Mouse (Mus musculus) MEL (cell line): ENCODE results near the gene Prdx2.

Source experiments
- CTCF ChIP-seq, 3 experiments: IDR thresholded peaks in 2 of 3; conservative IDR thresholded peaks in 1 of 3; 2 replicates each; pipeline ENCODE4 v1.5.1; 2011 to 2012; ENCODE audit warnings: low read length in 3 of 3, low read depth in 2 of 3, mild to moderate bottlenecking in 2 of 3, improper control_type of control experiment in 1 of 3, inconsistent platforms in 1 of 3, mixed read lengths in 1 of 3, moderate library complexity in 1 of 3; ENCODE audit not compliant: control insufficient read depth in 1 of 3, insufficient read depth in 1 of 3, poor library complexity in 1 of 3, severe bottlenecking in 1 of 3
- GATA1 ChIP-seq: IDR thresholded peaks from 2 replicates; pipeline ENCODE4 v1.6.1; 2011; ENCODE audit warnings: low read depth, low read length, improper control_type of control experiment
- NRF1 ChIP-seq: IDR thresholded peaks from 2 replicates; pipeline ENCODE4 v1.6.1; 2014; ENCODE audit warnings: low read depth, mild to moderate bottlenecking, inconsistent platforms, low read length, improper control_type of control experiment, moderate library complexity; ENCODE audit not compliant: poor library complexity, insufficient read depth, severe bottlenecking
- UBTF ChIP-seq: IDR thresholded peaks from 2 replicates; pipeline ENCODE4 v1.6.1; 2012; ENCODE audit warnings: low read depth, mild to moderate bottlenecking, inconsistent platforms, low read length, improper control_type of control experiment, moderate library complexity, borderline replicate concordance; ENCODE audit not compliant: insufficient read depth

GRCm38 (mm10) chr8:84982499-84983011, 13.2 kb downstream of the Prdx2 start:
- TF ChIP-seq CTCF (IDR thresholded peaks at IDR 0.05 in 2 of 3, conservative IDR thresholded peaks at IDR 0.05 in 1 of 3; ENCODE audit: control insufficient read depth in 1 of 3, insufficient read depth in 1 of 3, low read depth in 2 of 3, low read length in 3 of 3, poor library complexity in 1 of 3, severe bottlenecking in 1 of 3): no peak
- TF ChIP-seq UBTF: no peak
- TF ChIP-seq GATA1: no peak
- TF ChIP-seq NRF1: no peak
